Mouse (Mus musculus) adrenal gland, postnatal 25 days (tissue): Measurements from ENCODE around the gene Dido1. TPM values are rescaled to one million over a fixed set of nuclear protein-coding genes. Genes with fewer than 3 reads are reported as not detected.

ENCODE experiments used
- total RNA-seq: library from RNA; stranded (reverse); gene quantifications from 2 replicates; pipeline ENCODE4 v1.2.3, GENCODE M21; 2021

Gene Dido1
- total RNA-seq, 1 experiment from 2014 or later, result 53.0 TPM

Other genes with a start within 250 kb of the Dido1 start
- not detected in 2 replicates for gene Ntsr1, start 210.0 kb downstream of the Dido1 start, total RNA-seq
- gene Mrgbp, start 128.7 kb downstream of the Dido1 start, total RNA-seq, result 17.7 and 22.3 TPM in 2 replicates
- gene Ogfr, start 120.8 kb downstream of the Dido1 start, total RNA-seq, result 44.2 and 53.5 TPM in 2 replicates
- 0.70 and 1.0 TPM in 2 replicates for gene Col9a3, start 112.2 kb downstream of the Dido1 start, total RNA-seq
- gene Tcfl5, start 67.3 kb downstream of the Dido1 start, total RNA-seq, result not detected in 2 replicates
- 63.0 and 72.3 TPM in 2 replicates for gene Gid8, start 118 bp upstream of the Dido1 start, total RNA-seq
- gene Slc17a9, start 15.3 kb upstream of the Dido1 start, total RNA-seq, result 1.1 and 2.2 TPM in 2 replicates
- not detected in 2 replicates for gene Bhlhe23, start 66.9 kb upstream of the Dido1 start, total RNA-seq
- gene Ythdf1, start 210.9 kb upstream of the Dido1 start, total RNA-seq, result 43.5 and 54.0 TPM in 2 replicates
- not detected in 2 replicates for gene Birc7, start 219.0 kb upstream of the Dido1 start, total RNA-seq
- gene Nkain4, start 244.7 kb upstream of the Dido1 start, total RNA-seq, result 2.2 and 2.7 TPM in 2 replicates